Mouse (Mus musculus): ENCODE results near the gene Gpr176.

DNA sequence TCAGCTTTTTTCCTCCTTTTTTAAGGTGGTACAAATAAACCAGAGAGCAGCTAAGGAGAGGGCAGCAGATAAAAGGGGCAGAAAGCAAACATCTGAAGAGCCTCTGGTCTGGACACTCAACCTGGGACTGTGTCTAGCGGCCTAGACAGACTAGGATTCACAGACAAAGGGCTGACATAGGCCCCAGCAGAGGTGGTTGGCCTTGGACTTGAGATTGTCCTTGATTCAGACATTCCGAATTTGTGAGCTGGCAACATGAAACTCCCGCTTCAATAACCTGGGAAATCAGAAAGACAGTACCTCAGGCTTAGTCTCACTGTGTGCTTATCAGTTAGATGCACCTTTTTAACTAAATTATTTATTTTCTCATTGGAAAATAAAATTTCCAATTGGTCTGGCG is 44.9 kb upstream of the Gpr176 start:
- TF ChIP-seq CTCF (IDR thresholded peaks at IDR 0.05; ENCODE audit: control insufficient read depth, insufficient read depth, insufficient read length), result no peak
- TF ChIP-seq MAX (IDR thresholded peaks at IDR 0.05), result no peak
- no peak for TF ChIP-seq CEBPB (IDR thresholded peaks at IDR 0.05; ENCODE audit: low read depth)
- no peak for TF ChIP-seq MYOG (IDR thresholded peaks at IDR 0.05; ENCODE audit: control insufficient read depth, extremely low read depth, insufficient read length)
- no peak for TF ChIP-seq USF1 (IDR thresholded peaks at IDR 0.05; ENCODE audit: low read depth)

Measured in C2C12 (cell line).